ENCODE assay signal across 11 mouse cellular contexts in genomic region chr17:14540269-14540975, GRCm38 (mm10).
DNase-seq lines count a peak whose midpoint lies in the region; ATAC-seq and TF ChIP-seq lines count a peak whose summit lies in the region.
"Had no signal": no experiment of that assay in that cellular context is flagged by ENCODE, and none has a peak within 500 bp of the region (broad histone marks: within the 10 kb centered on the region; RNA-seq: fewer than 3 reads in every experiment).

No protein-coding gene starts in this region.

- 38% methylated on average over 5 of the region's 5 CpGs for WGBS in heart, embryonic 16.5 days
- 18% methylated on average over 5 of the region's 5 CpGs for WGBS in stomach, embryonic 16.5 days

- H3K9me3 ChIP-seq in heart, embryonic 16.5 days (replicated peaks; ENCODE audit: control insufficient read depth, low read length), result no peaks in the 10 kb centered on the region
- H3K9me3 ChIP-seq in stomach, embryonic 16.5 days (replicated peaks; ENCODE audit: control insufficient read depth, low read length), result no peaks in the 10 kb centered on the region
- H3K9me3 ChIP-seq: liver, embryonic 15.5 days had no signal

- intact Hi-C loops in heart, postnatal 36 days (cut with DNase I), result no loop called here

- H3K4me1 ChIP-seq in heart, embryonic 16.5 days (ENCODE audit: control insufficient read depth, insufficient read depth, low read length), result no peaks in the 10 kb centered on the region
- H3K4me1 ChIP-seq in embryonic fibroblast, embryonic 13.5 days (ENCODE audit: control insufficient read depth, insufficient read depth, low read length), result peaks cover 11% of the 10 kb centered on the region
- H3K4me1 ChIP-seq in stomach, embryonic 16.5 days (ENCODE audit: control insufficient read depth, insufficient read depth, low read length), result peaks cover 5% of the 10 kb centered on the region
- H3K4me1 ChIP-seq: liver, embryonic 15.5 days had no signal

- DNase-seq in heart, postnatal 36 days, result no peak
- DNase-seq in kidney, postnatal 14 days, result peak; percentile 53
- DNase-seq in left cerebral cortex, adult 11 months (ENCODE audit: low spot score), result no peak
- DNase-seq in right cerebral cortex, postnatal 25 days, result no peak
- DNase-seq: cerebellum, postnatal 25 days; gastrocnemius, postnatal 36 days had no signal

- H3K4me3 ChIP-seq in heart, embryonic 16.5 days (ENCODE audit: low read length), result no peak overlapping the region
- H3K4me3 ChIP-seq in embryonic fibroblast, embryonic 13.5 days (ENCODE audit: insufficient read depth, low read length), result no peak overlapping the region
- no peak overlapping the region for H3K4me3 ChIP-seq in stomach, embryonic 16.5 days (replicated peaks; ENCODE audit: low read length)
- H3K4me3 ChIP-seq: liver, embryonic 15.5 days had no signal

- TF ChIP-seq CTCF in embryonic fibroblast, embryonic 13.5 days (IDR thresholded peaks at IDR 0.05; ENCODE audit: borderline replicate concordance, insufficient read depth, low read length), result no peak

- no peaks in the 10 kb centered on the region for H3K36me3 ChIP-seq in heart, embryonic 16.5 days (ENCODE audit: control insufficient read depth, insufficient read depth)
- H3K36me3 ChIP-seq in stomach, embryonic 16.5 days (ENCODE audit: control insufficient read depth, insufficient read depth, low read length), result no peaks in the 10 kb centered on the region
- H3K36me3 ChIP-seq: liver, embryonic 15.5 days had no signal

- H3K4me2 ChIP-seq in heart, embryonic 16.5 days (ENCODE audit: low read depth, low read length), result no peak overlapping the region
- H3K4me2 ChIP-seq in stomach, embryonic 16.5 days (ENCODE audit: low read depth, low read length), result no peak overlapping the region
- H3K4me2 ChIP-seq: liver, embryonic 15.5 days had no signal

- 0 out of 2 replicates have a peak, but pooled peaks have one; percentile 55 for ATAC-seq in heart, embryonic 16.5 days (replicated peaks; ENCODE audit: extremely low read depth, insufficient read depth, low FRiP score)
- ATAC-seq in stomach, embryonic 16.5 days (ENCODE audit: insufficient read depth, low FRiP score), result peak; percentile 86; the same call in 1 of the 2 replicates

- no peaks in the 10 kb centered on the region for H3K27me3 ChIP-seq in heart, embryonic 16.5 days (ENCODE audit: control insufficient read depth, insufficient read depth, low read length)
- H3K27me3 ChIP-seq in stomach, embryonic 16.5 days (ENCODE audit: control insufficient read depth, insufficient read depth, low read length), result no peaks in the 10 kb centered on the region
- H3K27me3 ChIP-seq: CH12.LX; liver, embryonic 15.5 days had no signal

- no peak for TF ChIP-seq POLR2A in embryonic fibroblast, embryonic 13.5 days (IDR thresholded peaks at IDR 0.05; ENCODE audit: low read depth, low read length)

- no peak overlapping the region for H3K27ac ChIP-seq in heart, embryonic 16.5 days (ENCODE audit: low read length)
- H3K27ac ChIP-seq in embryonic fibroblast, embryonic 13.5 days (ENCODE audit: insufficient read depth, low read length), result 0 out of 2 replicates have a peak overlapping the region, but pooled peaks have one; percentile 37
- H3K27ac ChIP-seq in stomach, embryonic 16.5 days (ENCODE audit: low read length), result peak overlapping the region; percentile 87
- H3K27ac ChIP-seq: liver, embryonic 15.5 days had no signal

- no peak overlapping the region for H3K9ac ChIP-seq in heart, embryonic 16.5 days (ENCODE audit: low read length)
- H3K9ac ChIP-seq in stomach, embryonic 16.5 days (ENCODE audit: low read length), result no peak overlapping the region
- H3K9ac ChIP-seq: liver, embryonic 15.5 days had no signal
